Mouse (Mus musculus): ENCODE results near the gene Tubg1. TPM values are rescaled to one million over a fixed set of nuclear protein-coding genes. Genes with fewer than 3 reads are reported as not detected.
A peak's percentile ranks its signal among the peaks of the same experiment; 100 is the strongest.

Gene Tubg1
- total and polyA plus RNA-seq, 3 experiments = 17.2 to 23.6 (median 22.7) TPM

DNA sequence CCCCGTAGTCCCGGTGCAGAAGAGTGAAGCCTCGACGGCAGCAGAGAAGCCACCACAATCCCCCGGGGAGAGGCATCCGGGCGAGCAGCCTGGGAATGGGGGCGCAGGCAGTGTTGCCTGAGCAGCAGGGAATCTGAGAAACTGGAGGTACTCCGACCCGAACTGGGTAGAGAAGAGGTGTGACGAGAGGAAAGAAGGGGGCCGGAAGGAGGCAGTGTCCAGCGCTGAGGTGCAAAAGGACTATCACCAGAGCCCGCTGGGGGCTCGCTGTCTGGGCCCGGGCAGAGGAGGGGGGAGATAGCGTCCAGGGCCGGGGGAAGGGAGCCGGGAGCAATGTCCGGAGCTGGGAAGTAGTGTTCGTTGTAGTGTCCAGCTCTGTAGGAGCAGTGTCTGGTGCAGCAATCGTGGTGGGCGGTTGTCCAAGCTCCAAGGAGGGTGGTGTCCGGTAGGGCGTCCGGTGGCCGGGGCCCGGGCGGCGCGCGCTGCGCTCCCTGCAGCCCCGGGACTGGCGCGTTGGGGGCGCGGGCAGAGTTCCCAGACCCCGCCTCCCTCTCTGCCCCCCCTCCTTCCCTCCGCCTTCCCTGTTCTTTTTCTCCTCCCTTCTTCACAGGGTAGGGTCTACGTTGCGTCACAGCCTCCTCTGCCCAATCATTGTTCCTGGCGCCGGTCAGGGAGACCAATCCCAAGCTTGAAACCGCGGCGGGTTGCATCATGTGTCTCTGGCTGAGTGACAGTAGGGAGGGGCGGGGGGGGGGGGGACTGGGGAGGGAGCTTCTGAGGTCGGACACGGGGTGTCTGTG lies 51.3 kb downstream of the Tubg1 start, which contains the start of gene Plekhh3:
TSS of gene Plekhh3 (minus strand) at position 541 of the 800 bp plus-strand sequence.
- Histone ChIP-seq H3K4me1 (ENCODE audit: control insufficient read depth, insufficient read depth, low read length) (peaks cover 10% of the 10 kb centered on the region), H3K4me3 (peak within 1 kb of the TSS; percentile 65), H3K27me3 (ENCODE audit: control insufficient read depth, insufficient read depth, low read length) (no peaks in the 10 kb centered on the region), H3K27ac (peak within 1 kb of the TSS; percentile 96), H3K36me3 (ENCODE audit: control insufficient read depth, insufficient read depth, low read length) (peaks cover 2% of the 10 kb centered on the region; the same call in 1 of the 2 replicates), H3K9ac (ENCODE audit: low read depth, low read length) (peak within 1 kb of the TSS; percentile 78), H3K79me2 (replicated peaks; ENCODE audit: control insufficient read depth, insufficient read depth, low read length) (no peaks in the 10 kb centered on the region)
- peak; percentile 80 for TF ChIP-seq POLR2A (IDR thresholded peaks at IDR 0.05; ENCODE audit: insufficient read depth, low read depth, low read length)
- peak; percentile 69; the same call in 1 of the 2 replicates for TF ChIP-seq EP300 (IDR thresholded peaks at IDR 0.05; ENCODE audit: insufficient read depth, low read depth, low read length)
- TF ChIP-seq CTCF (IDR thresholded peaks at IDR 0.05) = peak; percentile 34
- peak; percentile 93 to 96 for DNase-seq
- intact Hi-C loops (cut with DNase I) = loop anchor here (5.0 to 10.0 kb wide), 2 partner anchors 34 to 456 kb away; partner anchors contain the start of genes Hspb9 and Kat2a
- under 1% methylated on average over 48 of the region's 50 CpGs for WGBS

DNA sequence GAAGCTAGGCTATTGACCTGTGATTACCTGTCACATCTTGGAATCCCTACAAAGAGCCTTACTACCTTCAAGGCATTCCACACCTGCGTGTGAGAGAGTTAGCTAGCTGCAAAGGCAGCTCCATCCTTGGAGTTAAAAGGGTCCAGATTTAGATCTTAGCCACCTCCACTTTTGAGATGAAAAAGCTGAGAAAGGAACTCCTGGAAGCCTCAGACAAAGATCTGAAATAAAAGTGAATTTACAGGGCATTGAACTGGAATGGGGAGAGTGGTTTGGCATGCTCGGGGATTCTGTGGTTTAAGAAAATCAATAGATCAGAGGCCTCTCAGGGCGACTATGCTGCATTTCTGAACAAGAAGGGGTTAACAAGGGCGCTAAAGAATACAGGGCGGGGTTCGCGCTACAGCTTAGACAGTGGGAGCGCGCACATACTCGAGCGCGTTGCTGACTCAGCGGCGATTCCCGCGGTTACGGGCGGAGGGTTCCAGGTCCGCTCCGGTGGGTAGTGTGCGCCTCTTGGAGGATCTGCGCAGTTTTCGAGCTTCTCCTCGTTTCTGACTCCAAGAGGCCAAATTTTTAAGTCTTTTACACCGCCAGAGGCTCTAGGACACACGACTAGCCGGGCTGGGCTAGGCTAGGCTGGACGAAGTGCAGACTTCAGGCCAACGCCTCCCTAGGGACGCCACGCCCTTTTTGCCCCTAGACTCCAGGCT lies 52.1 kb downstream of the Tubg1 start:
- no peak for TF ChIP-seq CTCF (IDR thresholded peaks at IDR 0.05)
- peak; percentile 72 for TF ChIP-seq POLR2A (IDR thresholded peaks at IDR 0.05; ENCODE audit: insufficient read depth, low read depth, low read length)
- WGBS = under 1% methylated on average over 31 of the region's 31 CpGs
- H3K27ac ChIP-seq = peak overlapping the region; percentile 91
- peak overlapping the region; percentile 53 for H3K4me3 ChIP-seq
- peak; percentile 83 to 84 for DNase-seq
- no peaks in the 10 kb centered on the region for H3K27me3 ChIP-seq (ENCODE audit: control insufficient read depth, insufficient read depth, low read length)
- H3K79me2 ChIP-seq (replicated peaks; ENCODE audit: control insufficient read depth, insufficient read depth, low read length) = no peaks in the 10 kb centered on the region
- intact Hi-C loops (cut with DNase I) = loop anchor here (5.0 to 10.0 kb wide), 2 partner anchors 35 to 457 kb away; partner anchors contain the start of genes Hspb9 and Kat2a
- H3K9ac ChIP-seq (ENCODE audit: low read depth, low read length) = peak overlapping the region; percentile 62
- H3K36me3 ChIP-seq (ENCODE audit: control insufficient read depth, insufficient read depth, low read length) = 0 out of 2 replicates have a peak, but pooled peaks cover 2% of the 10 kb centered on the region
- peaks cover 11% of the 10 kb centered on the region for H3K4me1 ChIP-seq (ENCODE audit: control insufficient read depth, insufficient read depth, low read length)

DNA sequence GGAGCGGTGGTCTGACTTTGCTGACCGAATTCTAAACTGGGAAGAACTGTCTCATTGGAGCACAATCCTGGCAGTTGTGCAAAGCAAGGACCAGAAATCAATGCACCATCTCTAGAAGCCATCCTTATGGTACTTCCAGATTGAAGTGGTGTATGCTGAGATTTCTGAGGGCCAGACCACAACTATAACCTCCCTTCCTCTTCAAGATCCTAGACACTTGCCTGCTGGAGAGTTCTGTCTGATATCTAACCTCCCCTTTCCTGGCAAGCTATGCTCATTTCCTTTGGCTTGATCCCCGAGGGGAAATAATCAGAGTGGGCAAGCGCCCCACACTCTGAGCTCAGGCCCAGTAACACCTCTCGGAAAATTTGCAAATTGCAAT lies 52.7 kb downstream of the Tubg1 start:
- 0 out of 2 replicates have a peak, but pooled peaks cover 2% of the 10 kb centered on the region for H3K36me3 ChIP-seq (ENCODE audit: control insufficient read depth, insufficient read depth, low read length)
- TF ChIP-seq EP300 (IDR thresholded peaks at IDR 0.05; ENCODE audit: insufficient read depth, low read depth, low read length) = no peak
- peak overlapping the region; percentile 62 for H3K9ac ChIP-seq (ENCODE audit: low read depth, low read length)
- H3K4me1 ChIP-seq (ENCODE audit: control insufficient read depth, insufficient read depth, low read length) = peaks cover 11% of the 10 kb centered on the region
- H3K27me3 ChIP-seq (ENCODE audit: control insufficient read depth, insufficient read depth, low read length) = no peaks in the 10 kb centered on the region
- H3K4me3 ChIP-seq = peak overlapping the region; percentile 53
- no peaks in the 10 kb centered on the region for H3K79me2 ChIP-seq (replicated peaks; ENCODE audit: control insufficient read depth, insufficient read depth, low read length)
- intact Hi-C loops (cut with DNase I) = loop anchor here (5.0 to 10.0 kb wide), 2 partner anchors 35 to 458 kb away; partner anchors contain the start of genes Hspb9 and Kat2a
- H3K27ac ChIP-seq = peak overlapping the region; percentile 91
- 4% methylated on average over 5 of the region's 5 CpGs for WGBS
- DNase-seq = no peak

DNA sequence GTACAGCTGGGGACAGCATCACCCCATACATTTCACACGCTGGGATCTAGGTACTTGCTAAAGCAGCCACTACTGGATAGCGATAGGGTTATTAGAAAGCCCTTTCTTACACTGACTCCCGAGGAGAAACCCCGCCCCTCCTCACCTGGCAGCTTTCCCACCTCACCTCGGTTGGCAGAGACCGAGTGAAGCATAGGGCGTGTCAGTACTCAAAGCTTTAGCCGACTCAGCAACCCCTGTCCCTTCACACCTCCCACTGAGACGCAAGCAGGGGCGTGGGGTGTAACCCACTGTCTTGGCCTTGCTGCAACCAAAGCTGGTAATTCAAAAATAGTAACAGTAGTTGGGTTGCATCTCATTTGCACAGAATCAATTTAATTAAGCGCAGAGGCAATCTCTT lies 53.4 kb downstream of the Tubg1 start:
- 0 out of 2 replicates have a peak, but pooled peaks cover 2% of the 10 kb centered on the region for H3K36me3 ChIP-seq (ENCODE audit: control insufficient read depth, insufficient read depth, low read length)
- peaks cover 11% of the 10 kb centered on the region for H3K4me1 ChIP-seq (ENCODE audit: control insufficient read depth, insufficient read depth, low read length)
- H3K9ac ChIP-seq (ENCODE audit: low read depth, low read length) = peak overlapping the region; percentile 18; the same call in 1 of the 2 replicates
- intact Hi-C loops (cut with DNase I) = loop anchor here (1.0 to 10.0 kb wide), 3 partner anchors 36 to 458 kb away; partner anchors contain the start of genes Hspb9 and Kat2a
- 8% methylated on average over 11 of the region's 11 CpGs for WGBS
- no peaks in the 10 kb centered on the region for H3K79me2 ChIP-seq (replicated peaks; ENCODE audit: control insufficient read depth, insufficient read depth, low read length)
- H3K27me3 ChIP-seq (ENCODE audit: control insufficient read depth, insufficient read depth, low read length) = no peaks in the 10 kb centered on the region
- H3K4me3 ChIP-seq = peak overlapping the region; percentile 50
- H3K27ac ChIP-seq = peak overlapping the region; percentile 86
- peak; percentile 66 to 71 for DNase-seq
- TF ChIP-seq EP300 (IDR thresholded peaks at IDR 0.05; ENCODE audit: insufficient read depth, low read depth, low read length) (no peak), POLR2A (IDR thresholded peaks at IDR 0.05; ENCODE audit: insufficient read depth, low read depth, low read length) (no peak), CTCF (IDR thresholded peaks at IDR 0.05) (no peak)

DNA sequence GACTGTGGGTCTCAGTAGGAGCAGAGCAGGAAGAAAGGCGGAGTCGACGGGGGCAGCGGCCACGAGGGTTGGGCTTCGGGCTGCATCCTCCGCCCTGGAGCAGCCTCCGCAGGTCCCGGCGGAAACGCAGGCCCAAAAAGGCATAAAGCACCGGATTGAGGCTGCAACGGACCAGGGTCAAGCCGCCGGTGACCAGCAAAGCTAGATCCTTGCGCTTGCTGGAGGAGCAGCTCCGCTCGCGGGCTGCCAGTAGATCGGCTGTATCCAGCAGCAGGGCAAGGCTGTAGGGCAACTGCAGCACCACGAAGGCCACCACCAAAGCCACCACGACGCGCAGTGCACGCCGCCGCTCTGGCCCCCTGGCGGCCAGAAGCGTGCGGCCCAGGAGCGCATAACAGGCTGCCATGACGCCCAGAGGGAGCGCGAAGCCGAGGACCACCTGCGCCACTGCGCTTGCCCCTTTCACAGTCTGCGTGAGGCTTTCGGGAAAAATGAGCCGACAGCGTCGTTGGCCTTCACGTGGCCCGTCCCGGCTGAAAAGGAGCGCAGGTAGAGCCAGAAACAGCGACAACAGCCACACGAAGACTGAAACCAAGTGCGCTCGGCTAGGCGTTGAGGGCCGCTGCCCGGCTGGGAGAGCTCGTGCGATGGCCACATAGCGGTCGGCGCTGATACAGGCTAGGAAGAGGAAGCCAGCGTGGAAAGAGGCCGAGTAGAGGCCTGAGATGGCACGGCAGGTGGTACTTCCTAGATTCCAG lies 54.1 kb downstream of the Tubg1 start:
- Histone ChIP-seq H3K79me2 (replicated peaks; ENCODE audit: control insufficient read depth, insufficient read depth, low read length) (no peaks in the 10 kb centered on the region), H3K27me3 (ENCODE audit: control insufficient read depth, insufficient read depth, low read length) (no peaks in the 10 kb centered on the region), H3K4me1 (ENCODE audit: control insufficient read depth, insufficient read depth, low read length) (peaks cover 9% of the 10 kb centered on the region), H3K9ac (ENCODE audit: low read depth, low read length) (peak overlapping the region; percentile 60), H3K27ac (peak overlapping the region; percentile 86), H3K36me3 (ENCODE audit: control insufficient read depth, insufficient read depth, low read length) (0 out of 2 replicates have a peak, but pooled peaks cover 2% of the 10 kb centered on the region), H3K4me3 (peak overlapping the region; percentile 50)
- WGBS = 5% methylated on average over 61 of the region's 61 CpGs
- DNase-seq = peak; percentile 88 to 91
- intact Hi-C loops (cut with DNase I) = loop anchor here (1.0 to 10.0 kb wide), 4 partner anchors 37 to 459 kb away; partner anchors contain the start of genes Hspb9, Kat2a, Retreg3 and Tubg1
- TF ChIP-seq POLR2A (IDR thresholded peaks at IDR 0.05; ENCODE audit: insufficient read depth, low read depth, low read length) = peak; percentile 64
- TF ChIP-seq CTCF (IDR thresholded peaks at IDR 0.05) = no peak
- no peak for TF ChIP-seq EP300 (IDR thresholded peaks at IDR 0.05; ENCODE audit: insufficient read depth, low read depth, low read length)

All from heart, adult 2 months (tissue).